ENCODE assay signal across 22 mouse cellular contexts in genomic region chr17:49464884-49465283, GRCm38 (mm10).
"Had no signal": no experiment of that assay in that cellular context is flagged by ENCODE, and none has a peak within 500 bp of the region (broad histone marks: within the 10 kb centered on the region; RNA-seq: fewer than 3 reads in every experiment).

No protein-coding gene starts in this region.

- H3K4me1 ChIP-seq: intestine, embryonic 15.5 days; kidney, embryonic 15.5 days; lung, embryonic 15.5 days; megakaryocyte, embryonic 14.5 days; midbrain, embryonic 15.5 days; neural tube, embryonic 12.5 days; neural tube, embryonic 15.5 days; stomach, embryonic 15.5 days had no signal

- H3K4me3 ChIP-seq: intestine, embryonic 15.5 days; kidney, embryonic 15.5 days; left cerebral cortex, adult 2 months; lung, embryonic 15.5 days; midbrain, embryonic 15.5 days; neural tube, embryonic 12.5 days; neural tube, embryonic 15.5 days; stomach, embryonic 15.5 days had no signal

- H3K27me3 ChIP-seq: intestine, embryonic 15.5 days; kidney, embryonic 15.5 days; lung, embryonic 15.5 days; midbrain, embryonic 15.5 days; neural tube, embryonic 12.5 days; neural tube, embryonic 15.5 days; stomach, embryonic 15.5 days had no signal

- DNase-seq: kidney, adult 11 months; kidney, adult 8-10 months; kidney, postnatal 10 days; kidney, postnatal 36 days; layer of hippocampus, postnatal 36 days; lung, adult 18-20 months; lung, postnatal 10 days; lung, postnatal 36 days; retina, postnatal 1 day; right cerebral cortex, postnatal 25 days; spleen, adult 18-20 months; thymus, postnatal 25 days had no signal

- H3K9ac ChIP-seq: intestine, embryonic 15.5 days; kidney, embryonic 15.5 days; lung, embryonic 15.5 days; midbrain, embryonic 15.5 days; neural tube, embryonic 12.5 days; neural tube, embryonic 15.5 days; stomach, embryonic 15.5 days had no signal

- H3K9me3 ChIP-seq: intestine, embryonic 15.5 days; kidney, embryonic 15.5 days; lung, embryonic 15.5 days; megakaryocyte, embryonic 14.5 days; midbrain, embryonic 15.5 days; neural tube, embryonic 12.5 days; neural tube, embryonic 15.5 days; stomach, embryonic 15.5 days had no signal

- H3K36me3 ChIP-seq: midbrain, embryonic 15.5 days; neural tube, embryonic 15.5 days had no signal

- H3K27ac ChIP-seq: intestine, embryonic 15.5 days; kidney, embryonic 15.5 days; left cerebral cortex, adult 2 months; lung, embryonic 15.5 days; midbrain, embryonic 15.5 days; neural tube, embryonic 12.5 days; neural tube, embryonic 15.5 days; stomach, embryonic 15.5 days had no signal

- H3K4me2 ChIP-seq: intestine, embryonic 15.5 days; kidney, embryonic 15.5 days; lung, embryonic 15.5 days; midbrain, embryonic 11.5 days; midbrain, embryonic 15.5 days; neural tube, embryonic 12.5 days; neural tube, embryonic 15.5 days; stomach, embryonic 15.5 days had no signal

- ATAC-seq: intestine, embryonic 15.5 days; midbrain, embryonic 15.5 days had no signal
